Mouse (Mus musculus): ENCODE results near the gene Thbs4.

The Thbs4 gene

GRCm38 (mm10) chr13:92759096-92759495, 35.5 kb downstream of the Thbs4 start:
- no peak for DNase-seq

GRCm38 (mm10) chr13:92757972-92758585, 36.5 kb downstream of the Thbs4 start:
- DNase-seq = no peak

- no peak for DNase-seq
These were observed 39.6 kb downstream of the Thbs4 start for GRCm38 (mm10) chr13:92755036-92755435.

- no peak for DNase-seq
These were observed 40.9 kb downstream of the Thbs4 start for GRCm38 (mm10) chr13:92753676-92754075.

GRCm38 (mm10) chr13:92751726-92752565, 42.7 kb downstream of the Thbs4 start:
- peak; percentile 93 for DNase-seq

GRCm38 (mm10) chr13:92750976-92751518, 43.6 kb downstream of the Thbs4 start:
- DNase-seq = peak; percentile 76

- no peak for DNase-seq
These were observed 51.3 kb downstream of the Thbs4 start for GRCm38 (mm10) chr13:92743337-92743736.

- no peak for DNase-seq
These were observed 51.7 kb downstream of the Thbs4 start for GRCm38 (mm10) chr13:92742886-92743285.

GRCm38 (mm10) chr13:92740671-92741270, 53.8 kb downstream of the Thbs4 start:
- DNase-seq = no peak

- DNase-seq = no peak
These were observed 54.8 kb downstream of the Thbs4 start for GRCm38 (mm10) chr13:92739858-92740257.

GRCm38 (mm10) chr13:92738821-92739220, 55.8 kb downstream of the Thbs4 start:
- DNase-seq = no peak

- no peak for DNase-seq
These were observed 57.9 kb downstream of the Thbs4 start for GRCm38 (mm10) chr13:92736516-92737300.

- DNase-seq = no peak
These were observed 58.9 kb downstream of the Thbs4 start for GRCm38 (mm10) chr13:92735693-92736092.

GRCm38 (mm10) chr13:92733741-92734140, 60.9 kb downstream of the Thbs4 start:
- DNase-seq = no peak

GRCm38 (mm10) chr13:92733252-92733651, 61.4 kb downstream of the Thbs4 start:
- peak; percentile 62 for DNase-seq

- no peak for DNase-seq
These were observed 61.8 kb downstream of the Thbs4 start for GRCm38 (mm10) chr13:92732836-92733235.

- DNase-seq = no peak
These were observed 62.8 kb downstream of the Thbs4 start for GRCm38 (mm10) chr13:92731811-92732210.

GRCm38 (mm10) chr13:92729811-92730210, 64.8 kb downstream of the Thbs4 start:
- DNase-seq = no peak

GRCm38 (mm10) chr13:92722389-92722788, 72.2 kb downstream of the Thbs4 start:
- DNase-seq = no peak

- no peak for DNase-seq
These were observed 73.6 kb downstream of the Thbs4 start for GRCm38 (mm10) chr13:92721006-92721405.

- DNase-seq = no peak
These were observed 76.6 kb downstream of the Thbs4 start for GRCm38 (mm10) chr13:92717851-92718665.

GRCm38 (mm10) chr13:92712619-92713018, 82.0 kb downstream of the Thbs4 start:
- DNase-seq = no peak

Measured in right cerebral cortex, postnatal 14 days (tissue).